Mouse (Mus musculus) neural tube, embryonic 10.5 days (tissue): ENCODE measurements around the gene Eef1akmt3.

Experiments
- DNase-seq: peaks from one replicate; pipeline ENCODE4 v3.0.0-alpha.2; 2017; ENCODE audit warnings: low spot score; ENCODE audit errors: extremely low spot score

Eef1akmt3 gene

GRCm38 (mm10) chr10:127054646-127055045, 13.3 kb upstream of the Eef1akmt3 start:
- no peak for DNase-seq

GRCm38 (mm10) chr10:127050119-127050474, 8.8 kb upstream of the Eef1akmt3 start:
- no peak for DNase-seq

- peak; percentile 37 for DNase-seq
These were observed 8.2 kb upstream of the Eef1akmt3 start for GRCm38 (mm10) chr10:127049395-127050118.

- peak; percentile 38 for DNase-seq
These were observed 7.5 kb upstream of the Eef1akmt3 start for GRCm38 (mm10) chr10:127048608-127049394.

DNA sequence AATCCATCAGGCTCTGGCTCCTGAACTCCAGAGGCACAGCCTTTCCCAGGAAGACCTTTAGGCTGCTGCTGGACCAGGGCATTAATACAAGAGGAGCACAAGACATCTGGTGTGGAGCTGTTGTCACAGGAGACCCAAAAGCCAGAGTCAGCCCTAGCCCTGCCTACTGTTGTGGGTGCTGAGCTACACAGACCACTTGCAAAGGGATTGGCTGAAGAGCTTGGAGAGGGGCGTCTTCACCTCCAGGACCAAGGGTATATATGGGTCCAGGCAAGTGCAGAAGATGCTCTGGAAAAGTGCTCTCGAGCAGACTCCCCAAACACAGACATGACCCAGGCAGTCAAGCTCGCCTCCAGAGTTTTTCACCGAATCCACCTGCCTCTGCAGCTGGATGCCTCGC, 6.6 kb upstream of the Eef1akmt3 start, which contains the start of gene Cyp27b1:
Gene Cyp27b1 (plus strand): TSS at position 297 of the 400 bp plus-strand sequence.
- no peak for DNase-seq

- no peak for DNase-seq
These were observed 1.9 kb upstream of the Eef1akmt3 start for GRCm38 (mm10) chr10:127043187-127043586.

GRCm38 (mm10) chr10:127042468-127043115, 1.3 kb upstream of the Eef1akmt3 start:
- no peak for DNase-seq

- DNase-seq = peak; percentile 96
These were observed 543 bp upstream of the Eef1akmt3 start for GRCm38 (mm10) chr10:127041774-127042338.

DNA sequence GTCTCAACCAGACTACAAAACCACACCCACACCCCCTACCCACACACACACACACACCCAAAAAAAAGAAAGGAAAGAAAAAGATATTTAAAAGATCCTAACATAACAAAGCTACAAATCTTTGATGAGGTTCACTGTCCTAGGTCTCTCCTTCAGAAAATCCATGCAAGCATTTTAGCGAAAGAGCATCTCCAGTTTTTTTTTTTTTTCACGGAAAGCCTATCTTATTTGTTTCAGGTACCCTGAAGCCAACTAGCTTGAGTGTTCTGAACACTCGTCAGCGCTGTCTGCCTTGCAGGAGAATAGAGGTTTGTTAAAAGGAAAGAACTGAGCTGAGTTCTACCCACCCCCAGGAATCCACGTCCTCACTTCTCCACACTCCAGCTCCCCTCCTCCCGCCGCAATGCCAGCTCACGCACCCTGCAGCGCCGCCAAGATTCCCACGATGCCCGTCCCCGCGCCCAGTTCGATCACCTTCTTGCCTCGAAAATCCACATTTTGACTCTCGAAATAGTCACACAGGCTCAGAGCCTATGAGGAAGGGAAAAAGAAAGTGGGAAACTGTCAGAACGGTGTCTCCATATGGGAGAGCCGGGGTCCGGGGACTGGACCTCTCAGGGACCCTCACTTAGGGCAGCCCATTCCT, 621 bp downstream of the Eef1akmt3 start:
- DNase-seq = no peak

GRCm38 (mm10) chr10:127037641-127038040, 3.7 kb downstream of the Eef1akmt3 start:
- no peak for DNase-seq

- DNase-seq = no peak
These were observed 5.0 kb downstream of the Eef1akmt3 start for GRCm38 (mm10) chr10:127036273-127036672.

GRCm38 (mm10) chr10:127033301-127033741, 8.0 kb downstream of the Eef1akmt3 start:
- DNase-seq = no peak

GRCm38 (mm10) chr10:127030336-127031296, 10.7 kb downstream of the Eef1akmt3 start, which contains the start of gene Tsfm:
TSS of gene Tsfm (minus strand) at chr10:127030840.
- DNase-seq = peak; percentile 94

- DNase-seq = no peak
These were observed 22.9 kb downstream of the Eef1akmt3 start for GRCm38 (mm10) chr10:127018422-127018821.

DNA sequence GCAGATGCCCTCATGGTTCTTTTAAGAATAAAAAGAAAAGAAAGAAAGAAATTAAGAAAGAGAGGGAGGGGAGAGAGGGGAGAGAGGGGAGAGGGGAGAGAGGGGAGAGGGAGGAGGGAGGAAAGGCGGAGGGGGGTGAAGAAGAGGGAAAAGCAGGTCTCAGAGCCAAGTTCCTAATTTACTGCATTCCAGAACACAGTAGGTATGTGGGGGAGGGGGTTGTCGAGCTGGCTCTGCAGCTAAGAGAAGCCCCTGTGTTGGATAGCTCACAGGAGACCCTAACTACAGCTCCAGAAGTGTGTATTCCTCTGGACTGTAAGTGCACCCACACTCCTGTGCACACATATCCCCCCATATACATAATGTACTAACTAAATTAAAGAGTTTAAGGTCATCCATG, 24.2 kb downstream of the Eef1akmt3 start:
- DNase-seq = no peak

- no peak for DNase-seq
These were observed 24.8 kb downstream of the Eef1akmt3 start for GRCm38 (mm10) chr10:127016488-127016887.

DNA sequence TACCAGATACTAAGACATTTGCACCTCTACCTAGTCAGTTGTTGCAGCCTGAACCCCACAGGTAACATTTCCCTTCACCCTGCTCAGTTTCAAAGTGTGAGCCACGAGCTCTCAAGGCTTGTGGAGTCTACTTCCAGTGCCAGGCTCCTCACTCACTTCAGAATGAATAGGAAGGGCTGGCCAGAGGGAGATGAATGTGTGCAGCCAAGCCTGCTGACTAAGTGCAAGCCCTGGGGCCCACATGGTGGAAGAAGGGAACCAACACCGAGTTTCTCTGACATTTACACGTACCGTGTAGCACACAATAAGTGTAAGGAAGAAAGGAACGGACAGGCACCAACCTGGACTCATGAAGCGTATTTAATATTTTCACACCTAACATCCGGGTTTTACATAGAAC, 37.5 kb downstream of the Eef1akmt3 start:
- no peak for DNase-seq

GRCm38 (mm10) chr10:127003334-127003733, 38.0 kb downstream of the Eef1akmt3 start:
- DNase-seq = no peak

DNA sequence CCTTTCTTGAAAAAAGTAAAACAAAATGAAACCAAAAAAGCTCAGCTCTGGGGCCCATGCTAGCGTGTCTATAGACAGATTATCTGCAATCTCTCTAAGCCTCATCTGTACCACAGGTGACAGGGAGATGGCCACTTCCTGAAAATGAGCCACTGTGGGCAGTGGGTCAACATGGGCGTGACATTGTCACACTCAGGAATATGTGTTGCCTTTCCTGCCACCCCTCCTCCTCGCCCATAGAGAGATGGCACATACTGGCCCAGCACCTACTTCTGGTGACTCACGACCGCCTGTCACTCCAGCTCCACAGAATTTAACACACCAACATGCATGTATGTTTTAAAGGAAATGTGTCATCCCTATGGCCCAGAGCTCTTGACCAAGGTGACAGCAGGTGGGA, 38.5 kb downstream of the Eef1akmt3 start:
- DNase-seq = no peak

GRCm38 (mm10) chr10:127002056-127002455, 39.3 kb downstream of the Eef1akmt3 start:
- DNase-seq = no peak
